Mouse (Mus musculus) heart, postnatal 0 days (tissue): ENCODE measurements around the gene Gm49325.

Source experiments
- CTCF ChIP-seq: IDR thresholded peaks from 2 replicates; pipeline ENCODE4 v1.5.1; 2016; ENCODE audit warnings: antibody characterized with exemption, control low read depth, low read depth
- EP300 ChIP-seq: IDR thresholded peaks from 2 replicates; pipeline ENCODE4 v1.6.1; 2016; ENCODE audit warnings: antibody characterized with exemption, low read depth

GRCm38 (mm10) chr10:77581408-77582284, 24.4 kb upstream of the Gm49325 start, which contains the start of gene Pttg1ip:
- TF ChIP-seq CTCF (no peak), EP300 (no peak)
